Mouse (Mus musculus) small intestine, adult 2 months (tissue): ENCODE results near the gene Frmd8. TPM values are rescaled to one million over a fixed set of nuclear protein-coding genes. Genes with fewer than 3 reads are reported as not detected.

ENCODE experiments used
- H3K27ac ChIP-seq: fragments of 200-500 bp; 2 replicates; pipeline ENCODE4 v1.5.1; 2012; ENCODE audit warnings: low read depth, low read length, control low read depth, inconsistent platforms; ENCODE audit not compliant: insufficient read depth
- H3K27me3 ChIP-seq: fragments of 200-500 bp; 2 replicates; pipeline ENCODE4 v1.6.1; 2012; ENCODE audit warnings: mild to moderate bottlenecking, moderate library complexity, low read length, inconsistent platforms; ENCODE audit not compliant: control insufficient read depth, insufficient read depth
- H3K36me3 ChIP-seq: fragments of 200-500 bp; 2 replicates; pipeline ENCODE4 v1.6.1; 2012; ENCODE audit warnings: mild to moderate bottlenecking, low read length, control low read depth, inconsistent platforms; ENCODE audit not compliant: control insufficient read depth, insufficient read depth
- H3K4me1 ChIP-seq: fragments of 200-500 bp; 2 replicates; pipeline ENCODE4 v1.6.1; 2012; ENCODE audit warnings: low read length, inconsistent platforms, mixed read lengths; ENCODE audit not compliant: control insufficient read depth, insufficient read depth, insufficient read length
- H3K4me3 ChIP-seq: fragments of 200-500 bp; 2 replicates; pipeline ENCODE4 v1.5.1; 2012; ENCODE audit warnings: low read depth, mild to moderate bottlenecking, control low read depth, inconsistent platforms, low read length, moderate library complexity
- CTCF ChIP-seq: fragments of 200-500 bp; IDR thresholded peaks from 2 replicates; pipeline ENCODE4 v1.5.1; 2012; ENCODE audit warnings: low read depth, mild to moderate bottlenecking, control low read depth, inconsistent platforms, low read length, moderate library complexity, mixed read lengths; ENCODE audit not compliant: insufficient replicate concordance, insufficient read length; ENCODE audit errors: extremely low read depth
- POLR2A ChIP-seq: fragments of 200-500 bp; IDR thresholded peaks from 2 replicates; pipeline ENCODE4 v1.6.1; 2012; ENCODE audit warnings: low read depth, mild to moderate bottlenecking, control low read depth, inconsistent platforms, low read length, moderate library complexity
- WGBS: fragments of 180-500 bp; shearing (Covaris S2); methylation state at CpG from one replicate; pipeline ENCODE4 v1.1.7; 2018; 5-methylcytosine and 5-hydroxymethylcytosine counted together
- polyA plus RNA-seq: library from polyadenylated mRNA; depleted of rRNA; stranded (reverse); fragments of >200 nt; gene quantifications from 2 replicates; pipeline ENCODE4 v1.2.3, GENCODE M21; 2012

The Frmd8 gene
- polyA plus RNA-seq, 1 experiment: 62.1 TPM

GRCm38 (mm10) chr19:5848826-5849672, 26.0 kb downstream of the Frmd8 start:
- peaks cover 43% of the 10 kb centered on the region for H3K4me1 ChIP-seq
- peak overlapping the region; percentile 99 for H3K27ac ChIP-seq
- H3K27me3 ChIP-seq: no peaks in the 10 kb centered on the region
- WGBS: 55% methylated on average over 13 of the region's 13 CpGs
- no peak for TF ChIP-seq POLR2A
- TF ChIP-seq CTCF: no peak
- H3K36me3 ChIP-seq: peaks cover 12% of the 10 kb centered on the region
- peak overlapping the region; percentile 37 for H3K4me3 ChIP-seq

DNA sequence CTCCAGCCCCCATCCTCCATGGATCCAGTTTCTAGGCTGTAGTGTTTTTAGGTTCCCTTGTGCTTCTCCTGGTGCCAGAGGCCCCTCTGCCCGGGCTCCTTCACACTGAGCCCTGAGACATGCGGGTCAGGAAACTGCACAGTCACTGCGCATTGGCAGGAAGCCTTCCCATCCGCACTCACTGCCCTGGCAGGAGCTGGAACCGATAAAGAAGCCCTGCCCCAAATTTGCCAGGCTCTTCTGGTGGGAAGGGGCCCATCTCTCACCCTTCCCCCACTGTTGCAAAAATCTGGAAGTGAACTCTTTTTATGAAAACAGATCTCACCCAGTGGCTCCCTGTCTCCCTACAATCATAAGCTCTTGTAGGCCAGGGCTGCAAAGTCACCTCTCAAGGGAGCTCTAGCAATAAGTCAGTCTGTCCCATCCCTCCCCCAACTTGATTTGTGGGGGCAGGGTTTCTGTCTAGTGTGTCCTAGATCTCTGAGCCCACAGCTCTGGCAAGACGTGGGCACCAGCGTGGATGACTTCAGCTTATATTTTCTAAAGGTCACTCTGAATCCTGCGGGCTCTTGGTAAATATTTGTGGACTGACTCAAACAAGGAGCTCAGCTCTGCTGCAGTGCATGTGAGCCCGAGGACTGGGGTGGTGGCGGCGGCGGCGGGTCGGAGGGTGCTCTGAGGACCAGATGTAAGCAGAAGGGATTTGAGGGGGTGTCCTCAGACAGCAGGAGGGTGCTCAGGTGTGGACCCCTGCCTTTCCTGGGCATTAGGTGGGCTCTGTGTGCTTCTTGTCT, 26.8 kb downstream of the Frmd8 start:
- H3K36me3 ChIP-seq: peaks cover 19% of the 10 kb centered on the region
- H3K27me3 ChIP-seq: no peaks in the 10 kb centered on the region
- peaks cover 43% of the 10 kb centered on the region for H3K4me1 ChIP-seq
- H3K27ac ChIP-seq: peak overlapping the region; percentile 99
- TF ChIP-seq POLR2A (no peak; the same call in 1 of the 2 replicates), CTCF (no peak)
- WGBS: 40% methylated on average over 14 of the region's 14 CpGs
- peak overlapping the region; percentile 37 for H3K4me3 ChIP-seq

DNA sequence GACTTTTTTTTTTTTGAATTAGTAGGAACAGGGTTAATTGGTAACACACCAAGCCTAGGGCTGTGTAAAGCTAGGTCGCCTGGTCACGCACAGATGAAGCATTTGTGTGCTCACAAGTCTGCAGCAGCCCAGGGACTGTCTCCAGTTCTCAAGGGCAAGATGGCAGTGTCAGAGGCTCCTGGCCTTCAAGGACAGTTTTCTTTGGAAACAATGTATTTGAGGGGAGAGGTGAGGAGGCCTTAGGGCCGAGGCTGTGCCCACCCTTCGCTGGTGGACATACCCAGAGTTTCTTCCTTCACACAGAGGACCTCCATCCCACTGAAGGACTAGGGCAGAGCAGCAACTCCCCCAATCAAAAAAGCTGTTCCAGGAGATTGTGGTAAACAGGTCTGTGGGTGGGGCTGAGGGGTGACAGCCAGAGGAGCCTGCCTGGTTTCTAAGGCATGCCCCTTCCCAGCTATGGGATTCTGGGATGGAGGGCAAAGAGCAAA, 27.7 kb downstream of the Frmd8 start:
- WGBS: 50% methylated on average over 4 of the region's 4 CpGs
- Histone ChIP-seq H3K27ac (peak overlapping the region; percentile 99), H3K4me3 (peak overlapping the region; percentile 4; the same call in 1 of the 2 replicates), H3K4me1 (peaks cover 35% of the 10 kb centered on the region), H3K27me3 (no peaks in the 10 kb centered on the region), H3K36me3 (peaks cover 17% of the 10 kb centered on the region)
- TF ChIP-seq CTCF: no peak
- TF ChIP-seq POLR2A: no peak

DNA sequence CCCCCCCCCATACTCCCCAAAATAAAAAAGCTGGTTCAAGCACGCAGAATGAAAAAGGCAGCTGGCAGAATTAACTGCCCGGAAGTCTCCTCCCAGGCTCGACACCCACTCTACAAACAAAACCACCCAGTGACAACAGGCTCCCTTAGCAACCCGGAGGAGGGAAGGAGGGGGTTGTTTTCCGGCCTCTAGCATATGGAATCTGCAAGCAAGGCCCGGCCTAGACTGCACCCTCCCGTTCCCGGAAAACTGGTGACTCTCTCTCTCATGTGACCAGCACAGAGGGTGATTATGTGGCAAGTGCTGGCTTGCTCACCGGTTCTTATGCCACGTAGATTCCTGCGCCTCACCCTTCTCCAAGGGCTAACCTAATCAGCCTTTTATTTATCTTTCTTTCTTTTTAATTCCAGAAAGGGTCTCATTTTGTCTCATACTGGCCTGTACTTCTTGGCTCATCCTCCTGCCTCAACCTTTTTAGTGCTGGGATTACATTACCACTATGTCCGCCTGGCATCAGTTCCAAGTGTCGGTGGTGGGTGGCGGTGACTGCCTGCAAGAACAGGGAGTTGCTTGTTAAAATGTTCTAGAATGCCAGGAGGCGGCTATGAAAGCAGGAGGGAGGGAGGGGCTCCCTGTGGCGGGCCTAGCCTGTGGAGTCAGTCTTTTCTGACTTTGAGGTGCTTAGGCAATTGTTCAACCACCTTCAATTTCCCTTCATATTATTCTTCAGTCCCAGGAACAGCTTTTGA, 28.3 kb downstream of the Frmd8 start:
- peaks cover 16% of the 10 kb centered on the region for H3K36me3 ChIP-seq
- peaks cover 29% of the 10 kb centered on the region for H3K4me1 ChIP-seq
- peak overlapping the region; percentile 99 for H3K27ac ChIP-seq
- WGBS: 4% methylated on average over 16 of the region's 16 CpGs
- peak overlapping the region; percentile 57 for H3K4me3 ChIP-seq
- H3K27me3 ChIP-seq: no peaks in the 10 kb centered on the region
- peak; percentile 38; the same call in 1 of the 2 replicates for TF ChIP-seq POLR2A
- no peak for TF ChIP-seq CTCF

DNA sequence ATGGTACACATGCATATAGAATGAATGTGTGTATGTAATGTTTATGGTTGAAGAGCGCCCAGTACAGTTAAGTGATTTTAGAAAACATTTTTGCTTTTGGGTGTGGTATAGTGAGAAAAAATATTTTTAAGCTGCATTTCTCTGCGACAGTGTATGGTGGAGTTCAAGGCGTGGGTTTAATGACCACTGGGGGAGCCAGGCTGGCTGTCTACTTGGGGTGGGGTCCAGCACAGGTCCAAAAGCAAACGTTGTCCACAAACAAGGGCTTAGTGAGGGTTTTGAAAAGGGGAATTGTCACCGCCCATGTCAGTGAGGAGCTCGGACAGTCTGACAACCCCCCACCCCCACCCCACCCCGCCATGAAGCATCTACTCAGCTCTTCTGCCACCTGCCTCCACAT, 28.9 kb downstream of the Frmd8 start:
- peaks cover 16% of the 10 kb centered on the region for H3K36me3 ChIP-seq
- TF ChIP-seq POLR2A: no peak
- no peak for TF ChIP-seq CTCF
- no peaks in the 10 kb centered on the region for H3K27me3 ChIP-seq
- H3K4me1 ChIP-seq: peaks cover 30% of the 10 kb centered on the region
- peak overlapping the region; percentile 57 for H3K4me3 ChIP-seq
- peak overlapping the region; percentile 100 for H3K27ac ChIP-seq
- whole genome bisulfite sequencing: 0% methylated on average over 7 of the region's 7 CpGs

GRCm38 (mm10) chr19:5845319-5846135, 29.5 kb downstream of the Frmd8 start:
- TF ChIP-seq POLR2A (peak; percentile 100), CTCF (peak; percentile 17; the same call in 1 of the 2 replicates)
- Histone ChIP-seq H3K27me3 (no peaks in the 10 kb centered on the region), H3K36me3 (peaks cover 16% of the 10 kb centered on the region), H3K4me3 (peak overlapping the region; percentile 83), H3K4me1 (peaks cover 26% of the 10 kb centered on the region), H3K27ac (peak overlapping the region; percentile 100)
- WGBS: under 1% methylated on average over 45 of the region's 45 CpGs
